Mouse (Mus musculus): ENCODE measurements around the gene Sel1l3. TPM values are rescaled to one million over a fixed set of nuclear protein-coding genes. Genes with fewer than 3 reads are reported as not detected.

The Sel1l3 gene
- polyA plus RNA-seq, 1 experiment from 2014 or later, result 11.1 TPM

DNA sequence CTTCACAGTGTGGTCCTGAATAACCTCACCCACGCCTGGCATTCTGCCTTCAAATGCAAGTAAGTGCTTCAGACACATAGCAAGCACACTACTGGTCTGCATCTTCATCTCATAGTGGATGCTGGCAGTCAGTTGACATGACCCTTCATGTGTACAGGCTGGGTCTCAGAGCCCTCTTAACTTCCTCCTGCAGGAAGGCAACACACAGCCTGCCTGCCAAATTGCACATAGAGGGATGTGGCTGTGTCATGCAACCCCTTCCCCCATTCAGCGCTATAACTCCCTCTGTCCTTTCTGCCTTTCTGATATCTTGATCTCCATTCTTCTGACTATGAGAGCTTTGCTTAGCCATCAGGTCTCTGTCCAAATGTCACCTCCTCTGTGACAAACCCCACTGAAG is 19.3 kb downstream of the Sel1l3 start:
- ATAC-seq (replicated peaks; ENCODE audit: low FRiP score, low TSS enrichment, low read depth), result no peak
- WGBS, result 81% methylated on average over 2 of the region's 2 CpGs
- H3K4me3 ChIP-seq (ENCODE audit: low read depth, low read length), result no peak overlapping the region

DNA sequence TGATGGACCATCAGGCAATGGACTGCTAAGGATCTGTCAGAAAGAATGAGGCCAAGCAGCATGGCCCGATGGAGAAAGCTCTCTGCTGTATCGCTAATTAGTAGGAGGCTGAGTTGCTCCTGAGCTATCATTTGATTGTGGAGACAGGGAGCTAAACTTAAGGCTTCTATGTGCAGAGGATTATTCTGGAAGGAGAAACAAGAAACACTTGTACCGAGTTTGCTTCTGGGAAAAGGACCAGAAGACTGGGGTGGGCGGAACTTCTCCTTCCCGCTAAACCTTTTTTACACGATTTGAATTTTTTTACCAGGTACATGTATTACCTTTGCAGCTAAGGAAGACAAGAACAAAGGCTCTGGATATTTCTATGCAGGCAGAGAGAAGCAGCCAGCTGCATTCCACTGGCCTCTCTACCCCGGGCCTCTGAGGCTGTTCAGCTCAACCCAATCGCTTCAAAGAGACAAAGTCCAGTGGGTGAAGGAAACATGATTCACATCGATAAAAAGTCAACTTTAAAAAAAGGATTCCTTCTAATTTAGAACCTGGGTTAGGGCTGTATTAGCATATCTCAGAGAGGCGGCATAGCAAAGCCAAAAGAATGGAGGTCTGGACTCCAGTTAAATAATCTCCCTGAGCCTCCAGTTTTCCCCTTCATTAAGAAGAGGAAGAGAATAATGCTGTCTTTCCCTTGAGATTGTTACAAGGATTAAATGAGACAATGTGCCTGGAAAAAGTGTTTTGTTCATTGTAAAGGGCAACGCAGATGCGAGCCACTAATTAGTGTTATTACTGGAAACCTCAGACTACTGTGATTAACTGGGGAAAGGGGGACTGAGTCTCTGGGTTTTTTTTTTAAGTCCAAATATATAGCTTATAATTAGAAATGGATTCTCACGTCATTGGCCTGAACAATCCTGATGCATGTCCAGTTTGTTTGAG is 20.4 kb downstream of the Sel1l3 start:
- Histone ChIP-seq H3K4me2 (ENCODE audit: low read length) (no peak overlapping the region), H3K36me3 (ENCODE audit: control insufficient read depth, insufficient read depth, low read length) (no peaks in the 10 kb centered on the region), H3K27me3 (replicated peaks; ENCODE audit: control insufficient read depth, insufficient read depth, low read length) (no peaks in the 10 kb centered on the region), H3K9ac (ENCODE audit: low read length) (no peak overlapping the region), H3K27ac (ENCODE audit: low read depth) (no peak overlapping the region), H3K4me1 (replicated peaks; ENCODE audit: control insufficient read depth, insufficient read depth, low read length) (no peaks in the 10 kb centered on the region), H3K4me3 (ENCODE audit: low read depth, low read length) (no peak overlapping the region), H3K9me3 (ENCODE audit: control insufficient read depth, low read length) (no peaks in the 10 kb centered on the region)
- ATAC-seq (replicated peaks; ENCODE audit: low FRiP score, low TSS enrichment, low read depth) (no peak), DNase-seq (ENCODE audit: low spot score) (no peak)
- 80% methylated on average over 13 of the region's 13 CpGs for WGBS

More for the DNA sequence above, 19.3 kb downstream of the Sel1l3 start:
- Histone ChIP-seq H3K36me3 (ENCODE audit: control insufficient read depth, insufficient read depth, low read length) (no peaks in the 10 kb centered on the region), H3K4me2 (ENCODE audit: low read length) (no peak overlapping the region), H3K9ac (ENCODE audit: low read length) (no peak overlapping the region), H3K27ac (ENCODE audit: low read depth) (no peak overlapping the region), H3K27me3 (replicated peaks; ENCODE audit: control insufficient read depth, insufficient read depth, low read length) (no peaks in the 10 kb centered on the region), H3K4me1 (replicated peaks; ENCODE audit: control insufficient read depth, insufficient read depth, low read length) (no peaks in the 10 kb centered on the region), H3K9me3 (ENCODE audit: control insufficient read depth, low read length) (no peaks in the 10 kb centered on the region)
- DNase-seq (ENCODE audit: low spot score), result no peak

DNA sequence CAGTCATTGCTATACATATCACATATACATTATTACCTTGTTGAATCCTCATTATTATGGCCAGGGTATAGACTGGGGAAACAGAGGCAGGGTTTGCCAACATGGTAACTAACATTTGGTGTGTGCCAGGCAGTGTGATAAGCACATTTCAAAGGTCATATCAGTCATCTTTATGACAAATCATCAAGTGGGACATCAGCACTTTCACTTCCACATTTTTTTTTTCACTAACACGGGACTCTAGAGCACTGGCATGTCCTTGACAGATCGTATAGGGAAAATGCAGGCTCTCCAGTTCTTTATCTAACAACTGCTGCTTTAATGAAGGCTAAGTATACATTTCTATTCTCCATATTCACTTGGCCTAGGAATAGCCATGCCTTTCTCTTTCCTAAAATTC is 25.1 kb downstream of the Sel1l3 start:
- Histone ChIP-seq H3K9me3 (ENCODE audit: control insufficient read depth, low read length) (no peaks in the 10 kb centered on the region), H3K27me3 (replicated peaks; ENCODE audit: control insufficient read depth, insufficient read depth, low read length) (no peaks in the 10 kb centered on the region), H3K4me2 (ENCODE audit: low read length) (no peak overlapping the region), H3K36me3 (ENCODE audit: control insufficient read depth, insufficient read depth, low read length) (no peaks in the 10 kb centered on the region), H3K9ac (ENCODE audit: low read length) (no peak overlapping the region), H3K4me1 (replicated peaks; ENCODE audit: control insufficient read depth, insufficient read depth, low read length) (no peaks in the 10 kb centered on the region), H3K27ac (ENCODE audit: low read depth) (no peak overlapping the region), H3K4me3 (ENCODE audit: low read depth, low read length) (no peak overlapping the region)
- DNase-seq (ENCODE audit: low spot score) (no peak), ATAC-seq (replicated peaks; ENCODE audit: low FRiP score, low TSS enrichment, low read depth) (no peak)
- WGBS, result 77% methylated on average over 2 of the region's 2 CpGs

DNA sequence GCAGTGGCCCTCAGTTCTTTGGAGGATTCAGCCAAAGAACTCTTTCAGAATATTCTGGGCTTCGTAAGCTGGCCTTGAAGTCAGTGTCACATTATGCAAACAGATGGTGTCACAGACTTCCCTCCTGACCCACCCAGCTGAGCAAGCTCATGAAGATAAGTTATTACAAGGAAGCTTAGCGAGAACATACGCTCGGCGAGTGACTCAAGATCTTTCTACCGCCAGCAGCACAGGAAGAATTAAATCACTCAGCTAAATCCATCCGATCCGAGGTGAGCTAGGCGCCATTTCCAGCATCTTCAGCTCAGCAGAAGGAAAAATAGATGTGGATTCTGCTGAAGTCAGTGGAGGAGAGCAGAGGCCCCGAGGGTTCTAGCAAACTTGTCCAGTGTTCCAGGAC is 26.5 kb downstream of the Sel1l3 start:
- Histone ChIP-seq H3K27me3 (replicated peaks; ENCODE audit: control insufficient read depth, insufficient read depth, low read length) (no peaks in the 10 kb centered on the region), H3K4me3 (ENCODE audit: low read depth, low read length) (no peak overlapping the region), H3K4me2 (ENCODE audit: low read length) (no peak overlapping the region), H3K9ac (ENCODE audit: low read length) (no peak overlapping the region), H3K36me3 (ENCODE audit: control insufficient read depth, insufficient read depth, low read length) (no peaks in the 10 kb centered on the region), H3K9me3 (ENCODE audit: control insufficient read depth, low read length) (no peaks in the 10 kb centered on the region), H3K27ac (ENCODE audit: low read depth) (no peak overlapping the region; the same call in 1 of the 2 replicates), H3K4me1 (replicated peaks; ENCODE audit: control insufficient read depth, insufficient read depth, low read length) (no peaks in the 10 kb centered on the region)
- WGBS, result 44% methylated on average over 10 of the region's 10 CpGs
- ATAC-seq (replicated peaks; ENCODE audit: low FRiP score, low TSS enrichment, low read depth) (no peak; the same call in 1 of the 2 replicates), DNase-seq (ENCODE audit: low spot score) (no peak)

DNA sequence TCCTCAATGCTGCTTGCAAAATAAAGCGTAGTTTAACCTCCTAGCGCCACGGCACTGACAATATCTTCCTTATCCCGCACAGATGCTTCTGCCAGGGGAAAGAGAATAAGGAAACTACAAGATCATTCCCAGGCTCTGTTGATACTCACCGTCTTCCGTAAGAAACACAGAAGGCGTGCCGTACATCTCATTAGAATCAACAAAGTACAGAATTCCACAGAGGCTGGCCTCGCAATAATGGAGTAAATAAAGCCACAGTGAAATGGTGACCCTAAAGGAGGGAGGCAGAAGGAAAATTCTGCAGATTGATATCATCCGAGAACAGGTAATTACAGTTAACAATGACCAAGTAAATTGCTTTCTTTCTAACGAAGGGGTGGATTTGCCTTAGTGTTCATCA is 27.9 kb downstream of the Sel1l3 start:
- H3K4me2 ChIP-seq (ENCODE audit: low read length), result no peak overlapping the region
- H3K9ac ChIP-seq (ENCODE audit: low read length), result no peak overlapping the region
- 63% methylated on average over 11 of the region's 11 CpGs for WGBS
- no peak for ATAC-seq (replicated peaks; ENCODE audit: low FRiP score, low TSS enrichment, low read depth)
- H3K27me3 ChIP-seq (replicated peaks; ENCODE audit: control insufficient read depth, insufficient read depth, low read length), result no peaks in the 10 kb centered on the region
- no peaks in the 10 kb centered on the region for H3K36me3 ChIP-seq (ENCODE audit: control insufficient read depth, insufficient read depth, low read length)
- DNase-seq (ENCODE audit: low spot score), result no peak
- no peaks in the 10 kb centered on the region for H3K9me3 ChIP-seq (ENCODE audit: control insufficient read depth, low read length)
- no peak overlapping the region for H3K4me3 ChIP-seq (ENCODE audit: low read depth, low read length)
- H3K27ac ChIP-seq (ENCODE audit: low read depth), result no peak overlapping the region
- H3K4me1 ChIP-seq (replicated peaks; ENCODE audit: control insufficient read depth, insufficient read depth, low read length), result no peaks in the 10 kb centered on the region

DNA sequence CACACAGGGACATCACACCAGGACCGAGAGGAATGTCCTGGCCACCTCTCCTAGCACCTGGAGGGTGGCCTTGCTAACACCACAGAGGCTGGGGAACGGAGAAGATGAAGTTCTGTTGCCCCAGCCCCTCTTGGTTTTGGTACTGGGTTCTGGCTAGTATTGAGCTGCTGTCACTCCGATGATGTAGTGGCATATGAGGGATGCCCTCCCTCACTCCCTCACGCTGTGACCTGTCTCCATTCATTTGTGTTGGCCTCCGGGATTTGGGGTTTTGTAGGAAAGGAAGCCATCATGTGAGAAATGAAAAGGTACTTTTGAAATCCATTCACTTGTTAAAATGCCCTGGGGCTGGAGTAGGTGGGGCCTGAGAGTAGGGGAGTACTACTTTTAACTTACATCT is 33.8 kb downstream of the Sel1l3 start:
- Histone ChIP-seq H3K9me3 (ENCODE audit: control insufficient read depth, low read length) (no peaks in the 10 kb centered on the region), H3K36me3 (ENCODE audit: control insufficient read depth, insufficient read depth, low read length) (no peaks in the 10 kb centered on the region), H3K27me3 (replicated peaks; ENCODE audit: control insufficient read depth, insufficient read depth, low read length) (no peaks in the 10 kb centered on the region), H3K4me1 (replicated peaks; ENCODE audit: control insufficient read depth, insufficient read depth, low read length) (no peaks in the 10 kb centered on the region), H3K4me2 (ENCODE audit: low read length) (no peak overlapping the region), H3K4me3 (ENCODE audit: low read depth, low read length) (no peak overlapping the region), H3K9ac (ENCODE audit: low read length) (no peak overlapping the region), H3K27ac (ENCODE audit: low read depth) (no peak overlapping the region)
- WGBS, result 93% methylated on average over 5 of the region's 5 CpGs
- ATAC-seq (replicated peaks; ENCODE audit: low FRiP score, low TSS enrichment, low read depth), result no peak
- DNase-seq (ENCODE audit: low spot score), result no peak

DNA sequence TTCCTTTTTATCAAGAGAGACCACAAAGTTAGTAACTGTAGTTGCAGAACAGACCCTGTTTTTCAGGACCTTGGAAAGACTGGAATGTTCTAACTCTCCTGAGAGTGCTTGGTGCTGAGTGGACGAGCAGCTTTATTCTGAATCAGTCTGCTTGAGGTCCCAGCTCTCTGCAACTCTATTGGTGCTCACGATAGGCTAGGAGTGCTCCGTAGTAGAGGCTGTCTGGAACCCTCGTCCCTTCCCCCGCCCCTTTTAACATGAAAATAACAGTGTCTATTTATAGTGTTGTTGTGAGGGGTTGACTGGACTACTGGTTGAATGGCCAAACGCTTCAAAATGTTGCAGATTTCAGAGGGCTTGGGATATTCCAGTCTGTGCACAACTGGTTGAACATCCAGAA is 37.0 kb downstream of the Sel1l3 start:
- no peak for DNase-seq (ENCODE audit: low spot score)
- no peak overlapping the region for H3K27ac ChIP-seq (ENCODE audit: low read depth)

DNA sequence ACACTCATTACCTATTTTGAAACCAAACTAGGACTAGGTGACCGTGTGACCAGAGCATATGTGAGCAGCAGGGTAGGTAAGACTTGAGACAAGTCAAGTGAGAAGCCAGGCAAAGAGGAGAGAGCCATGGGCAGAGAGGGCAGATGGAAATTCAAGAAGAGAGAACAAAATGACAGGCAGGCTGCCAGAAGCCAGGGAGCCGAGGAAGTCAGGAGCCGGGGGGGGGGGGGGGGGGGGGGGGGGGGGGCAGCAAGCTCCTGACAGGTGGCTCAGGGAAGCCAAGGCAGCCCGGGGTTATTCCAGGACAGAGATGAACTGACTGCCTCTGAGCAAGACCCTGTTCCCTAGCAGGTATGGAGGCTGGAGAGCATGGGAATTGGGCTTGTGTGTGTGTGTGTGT is 37.7 kb downstream of the Sel1l3 start:
- H3K4me1 ChIP-seq (replicated peaks; ENCODE audit: control insufficient read depth, insufficient read depth, low read length), result no peaks in the 10 kb centered on the region
- H3K4me2 ChIP-seq (ENCODE audit: low read length), result no peak overlapping the region
- H3K27me3 ChIP-seq (replicated peaks; ENCODE audit: control insufficient read depth, insufficient read depth, low read length), result no peaks in the 10 kb centered on the region
- no peak overlapping the region for H3K27ac ChIP-seq (ENCODE audit: low read depth)
- H3K4me3 ChIP-seq (ENCODE audit: low read depth, low read length), result no peak overlapping the region
- DNase-seq (ENCODE audit: low spot score) (no peak), ATAC-seq (replicated peaks; ENCODE audit: low FRiP score, low TSS enrichment, low read depth) (no peak)
- no peaks in the 10 kb centered on the region for H3K9me3 ChIP-seq (ENCODE audit: control insufficient read depth, low read length)
- WGBS, result 63% methylated on average over 2 of the region's 4 CpGs
- no peak overlapping the region for H3K9ac ChIP-seq (ENCODE audit: low read length)
- no peaks in the 10 kb centered on the region for H3K36me3 ChIP-seq (ENCODE audit: control insufficient read depth, insufficient read depth, low read length)

More for the DNA sequence above, 37.0 kb downstream of the Sel1l3 start:
- Histone ChIP-seq H3K4me3 (ENCODE audit: low read depth, low read length) (no peak overlapping the region), H3K9me3 (ENCODE audit: control insufficient read depth, low read length) (no peaks in the 10 kb centered on the region), H3K36me3 (ENCODE audit: control insufficient read depth, insufficient read depth, low read length) (no peaks in the 10 kb centered on the region), H3K4me2 (ENCODE audit: low read length) (no peak overlapping the region), H3K27me3 (replicated peaks; ENCODE audit: control insufficient read depth, insufficient read depth, low read length) (no peaks in the 10 kb centered on the region), H3K4me1 (replicated peaks; ENCODE audit: control insufficient read depth, insufficient read depth, low read length) (no peaks in the 10 kb centered on the region), H3K9ac (ENCODE audit: low read length) (no peak overlapping the region)
- WGBS, result 58% methylated on average over 6 of the region's 6 CpGs
- no peak for ATAC-seq (replicated peaks; ENCODE audit: low FRiP score, low TSS enrichment, low read depth)

DNA sequence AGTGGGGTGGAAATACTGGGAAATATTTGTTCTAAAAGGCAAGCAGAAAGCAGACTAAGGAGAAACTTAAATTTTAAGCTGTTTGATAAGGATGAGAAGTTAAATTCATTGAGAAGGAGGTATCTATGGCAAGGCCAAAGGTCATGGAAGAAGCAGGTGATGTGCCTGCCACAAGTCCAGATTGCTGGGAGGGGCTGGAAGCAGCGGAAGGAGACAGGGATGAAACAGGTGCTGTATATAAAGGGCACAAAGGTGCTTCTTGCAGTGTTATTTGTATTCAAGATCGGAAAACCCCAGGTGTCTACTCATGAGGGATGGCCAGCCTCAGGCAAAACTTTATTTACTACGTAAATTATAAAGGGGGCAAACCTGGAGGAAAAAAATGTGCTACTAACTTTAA is 38.5 kb downstream of the Sel1l3 start:
- Histone ChIP-seq H3K36me3 (ENCODE audit: control insufficient read depth, insufficient read depth, low read length) (no peaks in the 10 kb centered on the region), H3K27ac (ENCODE audit: low read depth) (no peak overlapping the region), H3K4me3 (ENCODE audit: low read depth, low read length) (no peak overlapping the region), H3K9me3 (ENCODE audit: control insufficient read depth, low read length) (no peaks in the 10 kb centered on the region), H3K9ac (ENCODE audit: low read length) (no peak overlapping the region), H3K4me1 (replicated peaks; ENCODE audit: control insufficient read depth, insufficient read depth, low read length) (no peaks in the 10 kb centered on the region), H3K4me2 (ENCODE audit: low read length) (no peak overlapping the region), H3K27me3 (replicated peaks; ENCODE audit: control insufficient read depth, insufficient read depth, low read length) (no peaks in the 10 kb centered on the region)
- ATAC-seq (replicated peaks; ENCODE audit: low FRiP score, low TSS enrichment, low read depth) (no peak), DNase-seq (ENCODE audit: low spot score) (no peak)
- 83% methylated on average over 3 of the region's 3 CpGs for WGBS
